Mouse (Mus musculus) hindbrain, postnatal 0 days (tissue): ENCODE measurements around the gene Pygb. TPM values are rescaled to one million over a fixed set of nuclear protein-coding genes. Genes with fewer than 3 reads are reported as not detected.

Experiments
- ATAC-seq: fragments of 200-750 bp; cut with Nextera tagmentation; 2 replicates; pipeline ENCODE4 v1.8.0; 2017; ENCODE audit warnings: mild to moderate bottlenecking, moderate TSS enrichment, moderate library complexity
- DNase-seq: peaks from one replicate; pipeline ENCODE4 v3.0.0-alpha.2; 2015; ENCODE audit warnings: low spot score
- H3K27ac ChIP-seq: fragments of 300-500 bp; sonication (generic); 2 replicates; pipeline ENCODE4 v1.5.1; 2014; ENCODE audit warnings: mild to moderate bottlenecking
- H3K27me3 ChIP-seq: fragments of 300-500 bp; sonication (generic); 2 replicates; pipeline ENCODE4 v1.6.1; 2014; ENCODE audit warnings: low read length, mixed read lengths; ENCODE audit not compliant: insufficient read depth
- H3K36me3 ChIP-seq: fragments of 300-500 bp; sonication (generic); 2 replicates; pipeline ENCODE4 v1.6.1; 2014; ENCODE audit warnings: low read length, mixed read lengths; ENCODE audit not compliant: insufficient read depth
- H3K4me1 ChIP-seq: fragments of 300-500 bp; sonication (generic); 2 replicates; pipeline ENCODE4 v1.6.1; 2014; ENCODE audit warnings: antibody characterized with exemption, low read length, mixed read lengths; ENCODE audit not compliant: insufficient read depth
- H3K4me2 ChIP-seq: fragments of 300-500 bp; sonication (generic); 2 replicates; pipeline ENCODE4 v1.6.1; 2014; ENCODE audit warnings: low read depth, mild to moderate bottlenecking, low read length, moderate library complexity, mixed read lengths
- H3K4me3 ChIP-seq: fragments of 300-500 bp; sonication (generic); 2 replicates; pipeline ENCODE4 v1.5.1; 2014; ENCODE audit warnings: low read length
- H3K9ac ChIP-seq: fragments of 300-500 bp; sonication (generic); replicated peaks from 2 replicates; pipeline ENCODE4 v1.6.1; 2014; ENCODE audit warnings: mild to moderate bottlenecking, low read length, moderate library complexity, mixed read lengths
- H3K9me3 ChIP-seq: fragments of 300-500 bp; sonication (generic); 2 replicates; pipeline ENCODE4 v1.6.1; 2016; ENCODE audit warnings: low read length, mixed read lengths
- CTCF ChIP-seq: IDR thresholded peaks from 2 replicates; pipeline ENCODE4 v1.5.1; 2016; ENCODE audit warnings: antibody characterized with exemption, control low read depth, low read depth
- whole genome bisulfite sequencing: fragments of 180-500 bp; shearing (Covaris S2); extraction: QIAGEN DNeasy Blood & Tissue Kit; methylation state at CpG from one replicate; pipeline ENCODE4 v1.1.7; 2014; 5-methylcytosine and 5-hydroxymethylcytosine counted together
- polyA plus RNA-seq: library from polyadenylated mRNA; unstranded; fragments of >200 nt; fragmentation: Nextera tagmentation; extraction: Ambion mirVana; gene quantifications from 2 replicates; pipeline ENCODE4 v1.2.1, GENCODE M21; 2015
- total RNA-seq: library from RNA; depleted of rRNA; stranded (reverse); fragments of >200 nt; gene quantifications from 2 replicates; pipeline ENCODE4 v1.2.3, GENCODE M21; 2014

Gene Pygb
- total and polyA plus RNA-seq, 2 experiments from 2014 or later: 160 to 317 TPM

DNA sequence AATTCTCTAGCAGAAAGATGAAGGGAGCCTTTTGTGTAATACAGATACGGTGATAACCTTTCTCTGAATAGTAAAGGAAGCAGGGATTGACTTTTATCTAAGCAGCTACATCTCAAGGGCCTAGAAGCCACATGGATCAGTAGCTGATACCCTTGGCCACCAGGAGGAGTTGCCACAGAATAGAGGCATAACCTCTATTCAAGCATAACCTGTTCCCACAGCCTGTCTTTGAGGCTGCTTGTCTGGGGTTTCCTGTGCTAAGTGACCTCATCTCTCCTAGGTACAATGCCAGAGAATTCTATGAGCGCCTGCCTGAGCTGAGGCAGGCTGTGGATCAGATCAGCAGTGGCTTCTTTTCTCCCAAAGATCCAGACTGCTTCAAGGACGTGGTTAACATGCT lies 41.6 kb downstream of the Pygb start:
- Histone ChIP-seq H3K4me3 (no peak overlapping the region), H3K4me1 (no peaks in the 10 kb centered on the region), H3K4me2 (no peak overlapping the region), H3K9ac (no peak overlapping the region), H3K9me3 (no peaks in the 10 kb centered on the region), H3K36me3 (peaks cover 86% of the 10 kb centered on the region), H3K27me3 (no peaks in the 10 kb centered on the region), H3K27ac (no peak overlapping the region)
- ATAC-seq: no peak
- 88% methylated on average over 3 of the region's 3 CpGs for WGBS
- DNase-seq: no peak
- no peak for TF ChIP-seq CTCF

DNA sequence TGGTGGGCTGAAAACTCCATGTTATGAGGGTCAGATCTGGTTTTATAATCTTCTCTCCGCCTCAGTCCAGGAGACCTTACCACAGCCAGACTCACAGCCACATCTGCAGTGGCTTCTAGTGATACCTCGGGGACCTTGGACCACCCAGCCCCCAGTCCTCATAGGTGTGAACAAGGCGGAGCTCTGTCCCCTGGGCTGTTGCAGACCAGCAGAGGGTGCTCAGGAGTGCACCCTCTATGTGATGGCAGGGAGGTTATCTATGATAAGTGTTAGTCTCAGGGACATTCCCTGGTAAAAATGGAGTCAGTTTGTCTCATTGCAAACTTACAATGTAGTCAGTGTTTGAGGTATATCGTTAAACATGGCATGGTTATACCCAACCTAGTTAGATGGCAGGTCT lies 42.1 kb downstream of the Pygb start:
- Histone ChIP-seq H3K4me2 (no peak overlapping the region), H3K9me3 (no peaks in the 10 kb centered on the region), H3K36me3 (peaks cover 85% of the 10 kb centered on the region), H3K4me1 (no peaks in the 10 kb centered on the region), H3K9ac (no peak overlapping the region), H3K27me3 (no peaks in the 10 kb centered on the region), H3K4me3 (no peak overlapping the region), H3K27ac (no peak overlapping the region)
- WGBS: 87% methylated on average over 4 of the region's 4 CpGs
- ATAC-seq: no peak
- TF ChIP-seq CTCF: peak; percentile 35; the same call in 1 of the 2 replicates
- no peak for DNase-seq

DNA sequence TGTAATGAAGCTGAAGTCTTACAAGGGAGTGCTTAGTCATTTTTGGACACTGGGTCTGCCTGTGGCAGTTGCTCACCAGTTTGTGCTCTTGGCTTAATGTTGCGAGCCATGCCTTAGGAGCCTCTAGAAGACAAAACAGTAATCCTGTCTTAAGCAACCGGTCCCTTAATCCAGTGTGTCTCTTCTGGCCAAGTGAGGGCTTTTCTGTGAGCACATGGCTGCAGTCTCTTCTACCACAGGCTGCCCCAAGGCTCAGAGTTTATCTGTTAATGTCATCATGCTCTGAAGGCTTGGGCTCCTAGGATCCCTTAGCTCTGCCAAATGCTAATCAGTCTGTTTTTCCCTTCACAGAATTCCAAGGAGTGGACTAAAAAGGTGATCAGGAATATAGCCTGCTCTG lies 43.5 kb downstream of the Pygb start:
- ATAC-seq: no peak
- Histone ChIP-seq H3K36me3 (peaks cover 85% of the 10 kb centered on the region), H3K27me3 (no peaks in the 10 kb centered on the region), H3K9me3 (no peaks in the 10 kb centered on the region), H3K9ac (no peak overlapping the region), H3K4me2 (no peak overlapping the region), H3K4me1 (no peaks in the 10 kb centered on the region), H3K4me3 (no peak overlapping the region), H3K27ac (no peak overlapping the region)
- no peak for DNase-seq
- 84% methylated on average over 2 of the region's 2 CpGs for WGBS
- TF ChIP-seq CTCF: no peak

DNA sequence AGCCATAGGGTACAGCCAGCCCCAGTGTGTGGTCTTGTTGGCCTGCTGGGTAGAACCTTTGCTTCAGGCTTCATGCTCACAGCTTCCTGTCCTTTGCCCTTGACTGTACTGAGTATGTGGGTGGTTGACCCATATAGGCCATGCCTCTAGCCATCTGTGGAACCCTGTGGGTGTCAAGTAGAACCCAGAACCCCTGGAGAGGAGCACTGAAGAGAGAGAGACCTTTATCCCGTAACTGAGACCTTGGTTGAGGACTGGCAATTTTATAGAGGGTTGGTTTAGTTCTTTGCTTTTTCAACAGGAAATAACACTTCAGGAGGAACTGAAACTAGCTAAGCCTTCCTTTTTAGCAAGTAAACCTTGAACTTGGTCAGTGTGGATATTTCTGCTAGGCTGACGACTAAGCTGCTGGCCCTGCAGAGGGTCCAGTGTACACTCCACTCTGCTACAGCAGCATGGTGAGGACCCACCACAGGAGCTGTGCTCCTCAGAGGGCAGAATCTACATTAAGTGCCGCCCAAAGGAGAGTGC lies 44.4 kb downstream of the Pygb start:
- TF ChIP-seq CTCF: no peak
- Histone ChIP-seq H3K36me3 (peaks cover 82% of the 10 kb centered on the region), H3K9ac (no peak overlapping the region), H3K4me2 (no peak overlapping the region), H3K27ac (no peak overlapping the region), H3K4me1 (no peaks in the 10 kb centered on the region), H3K9me3 (no peaks in the 10 kb centered on the region), H3K27me3 (no peaks in the 10 kb centered on the region), H3K4me3 (no peak overlapping the region)
- DNase-seq: no peak
- 80% methylated on average over 3 of the region's 3 CpGs for WGBS
- ATAC-seq: no peak

DNA sequence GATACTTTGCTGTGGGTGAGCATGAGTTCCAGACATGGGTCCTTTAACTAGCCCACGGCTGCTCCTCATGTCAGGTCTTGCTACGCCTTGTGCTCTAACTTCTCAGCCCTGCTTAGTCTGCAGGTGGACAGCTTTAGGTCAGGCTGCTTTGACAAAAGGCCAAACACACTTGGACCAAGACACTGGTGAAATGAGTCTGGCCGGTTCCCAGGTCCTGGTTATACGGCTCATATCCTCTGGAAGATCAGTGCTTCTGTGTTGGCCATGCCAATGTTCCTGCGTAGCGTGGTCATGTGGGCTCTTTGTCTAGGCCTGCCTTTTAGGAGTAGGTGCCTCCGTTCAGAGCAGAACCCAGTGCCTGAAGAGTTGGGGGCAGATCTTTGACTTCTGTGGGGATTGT lies 45.5 kb downstream of the Pygb start:
- H3K4me2 ChIP-seq: no peak overlapping the region
- WGBS: 76% methylated on average over 7 of the region's 7 CpGs
- H3K9ac ChIP-seq: no peak overlapping the region
- H3K27me3 ChIP-seq: no peaks in the 10 kb centered on the region
- H3K4me1 ChIP-seq: no peaks in the 10 kb centered on the region
- 0 out of 2 replicates have a peak overlapping the region, but pooled peaks have one; percentile 5 for H3K27ac ChIP-seq
- H3K4me3 ChIP-seq: no peak overlapping the region
- DNase-seq (no peak), ATAC-seq (no peak)
- H3K36me3 ChIP-seq: peaks cover 74% of the 10 kb centered on the region
- TF ChIP-seq CTCF: no peak
- H3K9me3 ChIP-seq: no peaks in the 10 kb centered on the region

DNA sequence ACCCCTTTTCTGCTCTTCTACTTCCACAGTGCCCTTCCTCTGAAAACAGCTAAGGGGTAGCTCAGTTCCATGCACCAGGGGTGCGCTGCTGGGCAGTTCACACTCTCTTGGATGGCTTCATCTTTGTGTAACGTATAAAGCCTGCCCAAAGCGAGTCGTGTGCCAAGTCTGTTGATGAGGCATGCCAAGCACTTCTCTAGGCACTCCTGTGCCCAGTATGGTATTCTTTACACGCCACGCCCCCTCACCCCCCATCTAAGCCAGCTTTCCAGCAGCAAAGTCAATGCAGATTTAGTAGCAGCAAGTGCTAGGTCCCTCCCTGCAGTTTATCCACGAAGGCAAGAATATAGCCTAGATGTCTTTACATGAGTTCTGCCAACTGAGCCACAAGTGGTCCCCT lies 48.1 kb downstream of the Pygb start:
- WGBS: 75% methylated on average over 7 of the region's 7 CpGs
- ATAC-seq: 0 out of 2 replicates have a peak, but pooled peaks have one; percentile 10

DNA sequence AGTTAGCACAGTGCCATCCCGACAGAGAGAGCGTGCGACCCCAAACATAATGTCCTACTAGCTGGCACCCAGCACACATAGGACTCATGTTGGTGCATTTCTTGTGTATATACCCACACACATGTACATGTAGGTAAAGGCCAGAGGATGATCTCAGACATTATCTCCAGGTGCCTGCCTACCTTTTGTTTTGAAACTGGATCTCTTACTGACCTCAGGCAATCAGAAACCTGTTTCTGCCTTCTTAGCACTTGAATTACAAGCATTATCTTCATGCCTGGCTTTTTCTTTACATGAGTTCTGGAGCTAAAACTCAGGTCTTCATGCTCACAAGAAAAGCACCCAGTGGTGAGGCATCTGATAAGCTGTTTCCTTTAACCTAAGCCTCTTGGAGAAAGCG lies 49.4 kb downstream of the Pygb start:
- Histone ChIP-seq H3K9me3 (no peaks in the 10 kb centered on the region), H3K27ac (no peak overlapping the region), H3K4me3 (no peak overlapping the region), H3K36me3 (peaks cover 51% of the 10 kb centered on the region), H3K27me3 (no peaks in the 10 kb centered on the region), H3K4me1 (no peaks in the 10 kb centered on the region), H3K9ac (no peak overlapping the region), H3K4me2 (no peak overlapping the region)
- ATAC-seq: no peak
- TF ChIP-seq CTCF: no peak
- no peak for DNase-seq
- 94% methylated on average over 4 of the region's 4 CpGs for WGBS

More for the DNA sequence above, 48.1 kb downstream of the Pygb start:
- no peak overlapping the region for H3K4me2 ChIP-seq
- no peaks in the 10 kb centered on the region for H3K9me3 ChIP-seq
- H3K27me3 ChIP-seq: no peaks in the 10 kb centered on the region
- H3K27ac ChIP-seq: peak overlapping the region; percentile 15; the same call in 1 of the 2 replicates
- no peak overlapping the region for H3K9ac ChIP-seq
- no peak for TF ChIP-seq CTCF
- DNase-seq: peak; percentile 60
- peaks cover 65% of the 10 kb centered on the region for H3K36me3 ChIP-seq
- H3K4me3 ChIP-seq: no peak overlapping the region
- no peaks in the 10 kb centered on the region for H3K4me1 ChIP-seq
